Mouse (Mus musculus) liver, embryonic 14.5 days (tissue): ENCODE data around the gene Lmx1b. TPM values are rescaled to one million over a fixed set of nuclear protein-coding genes. Genes with fewer than 3 reads are reported as not detected.

Experiments
- ATAC-seq: fragments of 200-750 bp; cut with Nextera tagmentation; 2 replicates; pipeline ENCODE4 v1.8.0; 2017; ENCODE audit warnings: moderate number of reproducible peaks, mild to moderate bottlenecking, moderate library complexity; ENCODE audit not compliant: insufficient read depth
- DNase-seq, 3 experiments: peaks; one replicate each; pipeline ENCODE4 v3.0.0-alpha.2; 2012 to 2013; ENCODE audit warnings: low read depth in 3 of 3, low spot score in 3 of 3
- H3K27ac ChIP-seq: fragments of 300-500 bp; sonication (generic); 2 replicates; pipeline ENCODE4 v1.5.1; 2014; ENCODE audit warnings: moderate library complexity, mild to moderate bottlenecking, control low read depth, inconsistent platforms
- H3K27me3 ChIP-seq: fragments of 300-500 bp; sonication (generic); 2 replicates; pipeline ENCODE4 v1.6.1; 2014; ENCODE audit warnings: mild to moderate bottlenecking, low read length, moderate library complexity; ENCODE audit not compliant: control insufficient read depth, insufficient read depth
- H3K36me3 ChIP-seq: fragments of 300-500 bp; sonication (generic); replicated peaks from 2 replicates; pipeline ENCODE4 v1.6.1; 2014; ENCODE audit warnings: low read depth; ENCODE audit not compliant: control insufficient read depth, insufficient read depth
- H3K4me1 ChIP-seq, 2 experiments: fragments of 200-500 bp in 1 of 2; fragments of 300-500 bp in 1 of 2; sonication (generic) in 1 of 2; replicated peaks; 2 replicates each; pipeline ENCODE4 v1.6.1; 2012 to 2014; ENCODE audit warnings: antibody characterized with exemption in 1 of 2, inconsistent platforms in 1 of 2, low read length in 1 of 2; ENCODE audit not compliant: control insufficient read depth in 2 of 2, insufficient read depth in 2 of 2
- H3K4me2 ChIP-seq: fragments of 300-500 bp; sonication (generic); 2 replicates; pipeline ENCODE4 v1.6.1; 2014; ENCODE audit warnings: low read depth, mild to moderate bottlenecking, control low read depth, moderate library complexity
- H3K4me3 ChIP-seq, 2 experiments: fragments of 200-500 bp in 1 of 2; fragments of 300-500 bp in 1 of 2; sonication (generic) in 1 of 2; 2 replicates each; pipeline ENCODE4 v1.5.1; 2012 to 2014; ENCODE audit warnings: low read depth in 2 of 2, low read length in 2 of 2, mild to moderate bottlenecking in 2 of 2, control low read depth in 1 of 2, inconsistent platforms in 1 of 2, moderate library complexity in 1 of 2; ENCODE audit not compliant: insufficient read depth in 1 of 2
- H3K9ac ChIP-seq: fragments of 300-500 bp; sonication (generic); replicated peaks from 2 replicates; pipeline ENCODE4 v1.6.1; 2014; ENCODE audit warnings: mild to moderate bottlenecking, control low read depth, moderate library complexity
- H3K9me3 ChIP-seq: fragments of 300-500 bp; sonication (generic); 2 replicates; pipeline ENCODE4 v1.6.1; 2016; ENCODE audit warnings: low read length, mixed read lengths; ENCODE audit not compliant: control insufficient read depth
- CTCF ChIP-seq: IDR thresholded peaks from 2 replicates; pipeline ENCODE4 v1.5.1; 2016; ENCODE audit warnings: antibody characterized with exemption, low read depth, control low read depth
- EP300 ChIP-seq: IDR thresholded peaks from 2 replicates; pipeline ENCODE4 v1.6.1; 2016; ENCODE audit warnings: antibody characterized with exemption, low read depth
- WGBS: fragments of 180-500 bp; shearing (Covaris S2); extraction: QIAGEN DNeasy Blood & Tissue Kit; methylation state at CpG from one replicate; pipeline ENCODE4 v1.1.7; 2014; ENCODE audit not compliant: insufficient replicate concordance; 5-methylcytosine and 5-hydroxymethylcytosine counted together
- polyA plus RNA-seq, 2 experiments: library from polyadenylated mRNA; depleted of rRNA in 1 of 2; stranded (reverse) in 1 of 2; unstranded in 1 of 2; fragments of >200 nt; fragmentation: Nextera tagmentation in 1 of 2; extraction: Ambion mirVana in 1 of 2; gene quantifications; 2 replicates each; pipeline versions ENCODE4 v1.2.1 to v1.2.3; 2012 to 2014

Gene Lmx1b
- polyA plus RNA-seq, 2 experiments: 0.06 TPM; not detected in 1

DNA sequence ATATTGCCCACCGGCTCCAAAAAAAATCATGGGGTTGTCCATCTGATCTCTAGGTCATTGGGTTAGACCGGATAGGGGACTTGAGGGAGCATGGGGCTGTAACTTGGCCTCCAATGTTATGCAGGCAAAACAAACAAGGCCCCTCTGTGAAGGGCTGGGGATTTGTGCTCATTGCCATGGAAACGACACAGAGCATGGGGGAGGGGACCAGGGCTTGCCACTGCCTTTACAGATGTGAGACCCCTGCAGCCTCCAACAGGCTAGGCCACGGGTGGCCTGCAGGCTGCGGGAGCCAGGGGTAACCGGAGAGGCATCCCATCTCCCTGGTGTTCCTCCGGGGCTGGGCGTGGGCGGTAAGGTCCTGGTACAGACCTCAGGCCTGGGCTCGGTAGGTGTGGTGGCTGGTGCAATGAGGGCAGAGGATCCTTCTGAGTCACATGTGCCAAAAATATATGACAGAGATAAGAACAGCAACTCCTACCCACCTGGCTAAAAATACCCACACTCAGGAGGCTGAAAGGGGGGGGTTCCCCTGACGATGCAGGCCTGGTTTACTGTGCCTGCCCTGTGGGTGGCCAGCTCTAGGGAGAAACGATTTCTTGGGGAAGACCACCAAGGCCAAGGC lies 47.3 kb downstream of the Lmx1b start:
- no peaks in the 10 kb centered on the region for H3K27me3 ChIP-seq
- ATAC-seq: no peak
- H3K4me1 ChIP-seq: no peaks in the 10 kb centered on the region
- no peaks in the 10 kb centered on the region for H3K9me3 ChIP-seq
- no peaks in the 10 kb centered on the region for H3K36me3 ChIP-seq
- no peak overlapping the region for H3K27ac ChIP-seq
- TF ChIP-seq EP300 (no peak), CTCF (no peak)
- WGBS: 31% methylated on average over 12 of the region's 12 CpGs
- H3K9ac ChIP-seq: no peak overlapping the region
- no peak overlapping the region for H3K4me3 ChIP-seq
- no peak overlapping the region for H3K4me2 ChIP-seq
- no peak for DNase-seq

DNA sequence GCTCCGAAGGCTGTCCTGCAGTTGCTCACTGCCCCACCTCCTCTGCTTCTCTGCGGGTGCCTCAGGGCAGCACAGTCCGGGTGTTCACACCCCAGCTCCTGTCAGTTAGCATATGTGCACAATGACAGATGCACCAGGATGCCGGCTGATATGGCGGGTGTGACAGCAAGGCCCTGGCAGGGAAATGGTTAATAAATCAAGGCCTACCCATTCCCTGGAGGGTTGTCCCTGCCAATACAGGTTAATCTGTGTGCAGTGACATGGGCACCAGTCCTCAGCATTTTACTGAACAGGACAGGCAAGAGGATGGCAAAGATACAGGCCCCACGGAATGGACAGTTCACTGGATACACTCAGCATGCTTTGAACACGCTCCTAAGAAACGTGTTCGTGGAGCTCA lies 51.0 kb downstream of the Lmx1b start:
- Histone ChIP-seq H3K36me3 (no peaks in the 10 kb centered on the region), H3K27me3 (peaks cover 5% of the 10 kb centered on the region), H3K4me1 (no peaks in the 10 kb centered on the region), H3K9me3 (no peaks in the 10 kb centered on the region), H3K4me2 (no peak overlapping the region), H3K9ac (no peak overlapping the region), H3K4me3 (no peak overlapping the region), H3K27ac (no peak overlapping the region)
- ATAC-seq: no peak
- WGBS: 64% methylated on average over 9 of the region's 9 CpGs
- DNase-seq: no peak
- TF ChIP-seq EP300 (no peak), CTCF (no peak)

DNA sequence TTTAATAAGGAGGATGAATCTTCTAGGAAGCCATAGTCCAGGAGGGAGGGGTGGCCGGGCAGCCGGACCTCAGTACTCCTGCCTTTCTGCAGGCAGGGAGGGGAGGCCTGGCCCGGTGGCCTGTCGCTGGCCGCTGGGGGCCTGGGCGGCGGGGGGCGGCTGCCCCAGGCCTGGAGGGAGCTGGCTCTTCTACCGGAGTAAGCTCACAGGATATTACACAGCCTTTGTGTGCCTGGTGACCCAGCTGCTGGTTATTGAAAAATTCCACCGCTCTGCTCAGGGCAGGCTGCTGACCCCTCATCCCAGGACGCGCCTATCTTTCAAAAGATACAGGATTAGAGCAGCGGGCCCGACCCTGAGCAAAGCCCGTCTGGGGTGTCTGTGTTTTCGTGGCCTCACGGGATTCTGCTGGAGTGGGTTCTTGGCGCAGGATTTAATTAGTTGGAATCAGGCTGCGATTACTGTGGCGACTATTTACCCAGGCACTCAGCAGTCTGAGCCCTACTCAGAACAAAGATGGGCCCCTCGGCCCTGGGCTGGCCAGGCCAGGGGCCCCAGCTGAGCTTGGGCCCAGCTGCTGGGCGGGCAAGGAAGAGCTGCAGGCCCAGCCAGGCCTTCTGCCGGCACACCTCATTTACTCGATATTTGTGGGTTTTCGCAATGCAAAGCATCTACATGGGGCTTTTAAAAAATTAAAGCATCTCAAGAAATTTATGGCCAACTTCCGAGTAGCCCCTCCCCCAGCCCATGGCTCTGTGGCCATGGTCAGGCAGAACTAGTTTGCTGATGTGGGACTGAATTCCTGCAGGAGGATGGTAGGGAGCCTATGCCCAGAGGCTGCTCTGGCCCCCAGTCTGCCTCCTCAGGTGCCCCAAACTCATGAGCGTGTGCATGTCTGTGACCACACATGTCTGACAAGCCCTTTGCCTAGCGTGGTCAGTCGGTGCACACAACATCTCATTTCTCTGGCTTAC lies 55.1 kb downstream of the Lmx1b start:
- H3K27me3 ChIP-seq: peaks cover 24% of the 10 kb centered on the region
- no peak overlapping the region for H3K4me2 ChIP-seq
- ATAC-seq (no peak), DNase-seq (no peak)
- H3K4me3 ChIP-seq: no peak overlapping the region
- H3K27ac ChIP-seq: no peak overlapping the region
- H3K9me3 ChIP-seq: no peaks in the 10 kb centered on the region
- H3K36me3 ChIP-seq: no peaks in the 10 kb centered on the region
- 37% methylated on average over 29 of the region's 29 CpGs for WGBS
- H3K9ac ChIP-seq: no peak overlapping the region
- TF ChIP-seq CTCF: no peak
- H3K4me1 ChIP-seq: no peaks in the 10 kb centered on the region; a peak in 1 of 4 replicates

DNA sequence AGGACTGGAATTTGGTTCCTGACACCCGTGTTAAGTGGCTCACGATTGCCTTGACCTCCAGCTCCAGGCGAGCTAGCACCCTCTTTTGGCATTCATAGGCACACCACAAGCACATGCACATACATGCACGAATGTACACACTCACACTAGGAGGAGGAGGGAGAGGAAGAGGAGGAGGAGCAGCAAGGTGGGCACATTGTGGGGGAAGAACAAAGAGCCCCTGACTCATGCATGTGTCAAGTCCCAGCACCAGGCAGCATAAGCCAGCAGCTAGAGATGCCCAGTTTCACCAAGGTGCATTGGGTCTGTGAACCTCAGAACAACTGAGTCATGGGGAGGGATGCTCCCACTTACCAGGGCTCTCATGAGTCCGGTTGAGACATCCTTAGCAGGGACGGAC lies 56.5 kb downstream of the Lmx1b start:
- H3K4me3 ChIP-seq: no peak overlapping the region
- DNase-seq: no peak
- H3K9ac ChIP-seq: no peak overlapping the region
- H3K27me3 ChIP-seq: peaks cover 33% of the 10 kb centered on the region
- no peaks in the 10 kb centered on the region for H3K9me3 ChIP-seq
- H3K4me1 ChIP-seq: no peaks in the 10 kb centered on the region; a peak in 1 of 4 replicates
- no peak for TF ChIP-seq EP300
- no peak for TF ChIP-seq CTCF
- no peak overlapping the region for H3K4me2 ChIP-seq
- 16% methylated on average over 6 of the region's 6 CpGs for WGBS
- ATAC-seq: no peak
- no peak overlapping the region for H3K27ac ChIP-seq
- no peaks in the 10 kb centered on the region for H3K36me3 ChIP-seq

DNA sequence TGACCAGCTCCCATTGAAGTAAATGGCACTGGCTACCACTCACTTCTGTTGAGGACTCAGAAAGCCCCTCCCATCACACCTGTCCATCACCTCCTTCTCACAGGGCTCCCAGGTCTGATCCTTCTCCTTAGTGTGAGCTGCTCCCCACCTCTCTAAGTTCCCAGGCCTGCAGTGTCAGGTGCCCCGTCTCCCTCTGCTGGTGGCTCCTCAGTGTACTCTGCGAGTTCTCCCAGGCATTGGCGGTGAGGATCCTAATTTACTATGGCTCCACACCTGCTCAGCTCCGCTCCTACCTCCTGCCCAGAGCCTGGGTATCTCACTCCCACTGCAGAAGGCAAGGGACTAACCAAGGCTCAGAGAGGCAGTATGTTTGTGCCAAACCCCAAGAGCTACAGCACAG lies 57.0 kb downstream of the Lmx1b start:
- Histone ChIP-seq H3K4me1 (no peaks in the 10 kb centered on the region; a peak in 1 of 4 replicates), H3K9ac (no peak overlapping the region), H3K27me3 (peaks cover 33% of the 10 kb centered on the region), H3K9me3 (no peaks in the 10 kb centered on the region), H3K27ac (no peak overlapping the region), H3K4me3 (no peak overlapping the region), H3K36me3 (no peaks in the 10 kb centered on the region), H3K4me2 (no peak overlapping the region)
- 8% methylated on average over 4 of the region's 4 CpGs for WGBS
- TF ChIP-seq CTCF (peak; percentile 53), EP300 (no peak)
- no peak for DNase-seq
- no peak for ATAC-seq
